Mouse (Mus musculus): ENCODE measurements around the gene A430033K04Rik. TPM values are rescaled to one million over a fixed set of nuclear protein-coding genes. Genes with fewer than 3 reads are reported as not detected.

Gene A430033K04Rik
- 15.4 and 16.2 TPM in 2 replicates for polyA plus RNA-seq (2015; fragmentation: Nextera tagmentation; extraction: Ambion mirVana)

DNA sequence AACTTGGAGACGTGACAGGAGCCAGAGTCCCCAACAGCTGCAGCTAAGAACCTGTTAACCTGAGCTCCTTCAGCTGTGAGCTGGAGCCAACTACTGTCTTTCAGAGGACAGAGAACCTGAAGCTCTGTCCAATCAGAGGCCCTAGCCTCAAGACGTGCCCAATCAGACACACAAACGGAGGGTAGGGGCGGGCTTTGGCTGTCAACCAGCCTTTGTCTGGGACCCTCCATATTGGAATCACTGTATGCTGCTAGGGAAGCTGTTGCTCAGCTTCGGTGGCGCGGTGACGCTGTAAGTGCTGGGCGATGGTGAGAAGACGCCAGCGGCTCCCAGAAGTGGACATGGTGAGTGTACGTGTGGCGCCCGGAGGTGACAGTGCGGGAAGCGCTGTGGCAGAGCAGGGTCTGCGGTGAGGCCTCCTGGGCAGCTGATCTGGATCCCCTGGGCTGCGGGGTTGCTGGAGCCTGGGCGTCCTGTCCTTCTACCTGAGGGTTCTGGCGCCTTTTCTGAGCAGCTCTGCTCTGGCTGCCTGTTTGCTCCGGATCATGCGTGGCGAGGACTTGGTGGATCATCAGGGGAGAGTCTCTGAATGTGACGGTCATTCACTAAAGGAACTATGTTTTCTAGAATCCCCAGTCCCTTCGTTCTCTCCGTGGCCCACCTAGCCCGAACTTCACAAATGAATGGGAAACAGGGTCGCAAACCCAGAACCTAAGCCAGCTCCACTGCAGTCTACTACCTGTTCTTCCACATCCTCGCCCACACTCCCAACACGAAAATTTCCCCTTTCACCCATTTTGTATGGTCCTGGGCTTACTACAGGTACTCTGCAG lies at the start of gene A430033K04Rik:
TSS of gene A430033K04Rik (plus strand) at position 215 of the 833 bp plus-strand sequence.
- ATAC-seq (ENCODE audit: insufficient number of reproducible peaks, low FRiP score, low TSS enrichment, low read depth), result peak; percentile 92
- 1% methylated on average over 30 of the region's 30 CpGs for WGBS
- peak within 1 kb of the TSS; percentile 59 for H3K4me2 ChIP-seq (replicated peaks)
- H3K9me3 ChIP-seq (replicated peaks), result peaks cover 4% of the 10 kb centered on the region; the same call in 1 of the 2 replicates
- H3K4me3 ChIP-seq (replicated peaks), result peak within 1 kb of the TSS; percentile 76
- peak within 1 kb of the TSS; percentile 90 for H3K27ac ChIP-seq (replicated peaks)
- H3K27me3 ChIP-seq, result no peaks in the 10 kb centered on the region
- peak within 1 kb of the TSS; percentile 80 for H3K9ac ChIP-seq
- peaks cover 25% of the 10 kb centered on the region for H3K4me1 ChIP-seq
- peaks cover 7% of the 10 kb centered on the region for H3K36me3 ChIP-seq

DNA sequence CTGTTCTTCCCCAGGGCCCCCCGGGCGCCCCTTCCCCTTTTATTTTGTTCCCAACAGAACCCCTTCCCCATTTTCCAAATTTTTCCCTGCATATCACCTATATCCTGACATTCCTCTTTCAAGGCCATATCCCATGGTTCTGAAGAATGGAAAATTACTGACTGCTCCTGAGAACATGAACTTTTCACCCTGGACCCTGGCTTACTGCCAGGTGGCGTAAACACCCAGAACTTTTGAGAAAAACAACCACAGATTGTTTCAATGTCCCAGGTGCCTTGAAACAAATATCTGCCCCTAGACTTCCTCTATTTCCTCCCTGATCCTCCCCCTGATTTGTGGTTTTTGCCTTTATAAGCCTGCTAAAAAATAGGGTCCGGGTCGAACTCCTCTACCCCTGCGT lies 35.3 kb upstream of the A430033K04Rik start:
- Histone ChIP-seq H3K9me3 (replicated peaks) (0 out of 2 replicates have a peak, but pooled peaks cover 3% of the 10 kb centered on the region), H3K27ac (replicated peaks) (no peak overlapping the region), H3K36me3 (no peaks in the 10 kb centered on the region), H3K27me3 (no peaks in the 10 kb centered on the region), H3K9ac (no peak overlapping the region), H3K4me2 (replicated peaks) (no peak overlapping the region), H3K4me3 (replicated peaks) (no peak overlapping the region), H3K4me1 (no peaks in the 10 kb centered on the region)
- 87% methylated on average over 6 of the region's 6 CpGs for whole genome bisulfite sequencing
- no peak for ATAC-seq (ENCODE audit: insufficient number of reproducible peaks, low FRiP score, low TSS enrichment, low read depth)

DNA sequence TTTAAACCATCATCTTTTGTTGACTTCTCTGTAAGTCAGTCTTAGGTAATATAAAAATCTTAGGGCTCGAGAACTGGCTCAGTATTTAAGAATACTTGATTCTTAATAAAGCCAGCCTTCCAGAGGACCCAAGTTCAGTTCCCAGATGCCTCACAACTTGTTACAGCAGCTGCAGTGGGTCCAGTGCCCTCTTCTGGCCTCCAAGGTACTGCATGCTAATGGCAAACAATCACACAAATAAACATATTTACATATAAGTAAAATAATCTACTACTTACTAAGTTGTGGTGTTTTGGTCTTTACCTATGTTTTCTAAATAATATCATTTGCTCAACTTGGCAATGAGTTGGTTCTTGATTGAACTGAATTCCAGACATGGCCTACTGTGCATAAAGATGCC lies 4.3 kb upstream of the A430033K04Rik start:
- Histone ChIP-seq H3K27me3 (no peaks in the 10 kb centered on the region), H3K9ac (no peak overlapping the region), H3K36me3 (peaks cover 52% of the 10 kb centered on the region), H3K4me1 (peaks cover 14% of the 10 kb centered on the region; the same call in 1 of the 2 replicates), H3K27ac (replicated peaks) (no peak overlapping the region), H3K9me3 (replicated peaks) (peaks cover 37% of the 10 kb centered on the region), H3K4me2 (replicated peaks) (peak overlapping the region; percentile 44), H3K4me3 (replicated peaks) (peak overlapping the region; percentile 80)
- WGBS, result 98% methylated on average over 1 of the region's 1 CpGs
- no peak for ATAC-seq (ENCODE audit: insufficient number of reproducible peaks, low FRiP score, low TSS enrichment, low read depth)

DNA sequence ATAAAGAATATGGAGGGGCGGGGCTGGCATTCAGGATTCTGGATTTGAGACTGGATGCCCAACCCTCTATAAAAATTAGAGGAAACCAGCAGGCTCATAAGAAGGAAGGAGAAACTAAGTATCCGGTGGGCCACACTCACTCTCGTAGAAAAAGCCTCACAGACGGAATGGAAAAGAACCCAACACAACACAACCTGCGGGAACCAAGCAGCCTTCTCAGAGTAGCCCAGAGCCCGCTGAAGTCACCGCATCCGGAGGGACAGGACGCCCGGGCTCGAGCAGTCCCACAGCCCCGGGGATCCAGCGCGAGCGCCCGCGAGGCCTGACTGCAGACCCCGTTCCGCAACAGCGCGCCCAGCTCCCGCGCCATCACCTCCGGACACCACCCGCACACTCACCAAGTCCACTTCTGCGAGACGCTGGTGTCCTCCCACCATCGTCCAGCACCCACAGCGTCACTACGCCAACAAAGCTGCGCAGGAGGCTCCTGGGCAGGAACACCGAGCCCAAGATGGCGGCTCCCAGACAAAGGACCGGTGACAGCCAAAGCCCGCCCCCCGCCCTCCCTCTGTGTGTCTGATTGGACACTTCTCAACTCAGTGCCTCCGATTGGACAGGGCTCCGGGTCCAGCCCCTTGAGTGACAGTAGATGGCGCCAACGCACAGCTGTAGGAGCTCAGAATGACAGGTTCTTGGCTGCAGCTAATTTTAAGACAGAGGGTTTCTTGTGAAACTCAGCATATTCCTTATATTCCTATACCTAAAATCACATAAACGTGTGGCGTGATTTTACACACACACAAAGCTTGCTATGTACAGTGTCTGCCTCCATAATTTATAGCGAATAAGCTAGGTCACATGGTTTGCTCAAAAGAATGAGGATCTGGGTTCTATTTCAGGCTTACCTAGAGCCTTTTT lies 3.2 kb upstream of the A430033K04Rik start, which contains the start of gene Zfp68:
TSS of gene Zfp68 (minus strand) at position 551 of the 918 bp plus-strand sequence.
- Histone ChIP-seq H3K36me3 (peaks cover 40% of the 10 kb centered on the region), H3K9me3 (replicated peaks) (peaks cover 27% of the 10 kb centered on the region), H3K4me3 (replicated peaks) (peak within 1 kb of the TSS; percentile 80), H3K4me1 (peaks cover 23% of the 10 kb centered on the region), H3K27me3 (no peaks in the 10 kb centered on the region), H3K9ac (peak within 1 kb of the TSS; percentile 88), H3K27ac (replicated peaks) (peak within 1 kb of the TSS; percentile 96), H3K4me2 (replicated peaks) (peak within 1 kb of the TSS; percentile 44)
- peak; percentile 96 for ATAC-seq (ENCODE audit: insufficient number of reproducible peaks, low FRiP score, low TSS enrichment, low read depth)
- under 1% methylated on average over 43 of the region's 43 CpGs for WGBS

DNA sequence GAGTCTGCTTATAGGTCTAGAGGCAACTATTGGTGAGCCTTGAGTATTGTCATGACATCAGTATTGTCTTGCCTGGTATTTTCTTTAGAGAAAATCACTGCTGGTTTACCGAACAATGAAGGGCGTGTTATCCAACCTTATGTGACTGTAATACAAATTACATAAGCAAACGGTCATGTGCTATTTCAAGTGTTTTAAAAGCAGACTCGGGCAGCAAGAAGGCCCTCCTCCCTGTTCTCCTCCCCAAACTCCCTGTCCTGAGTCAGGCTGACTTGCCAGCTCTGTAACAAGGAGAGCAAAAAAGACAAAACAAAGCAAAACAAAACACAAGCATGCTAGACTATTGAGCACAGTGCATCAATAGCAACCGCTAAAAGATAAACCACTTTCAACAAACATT lies 1.8 kb upstream of the A430033K04Rik start:
- no peak overlapping the region for H3K4me2 ChIP-seq (replicated peaks)
- H3K9ac ChIP-seq, result no peak overlapping the region
- ATAC-seq (ENCODE audit: insufficient number of reproducible peaks, low FRiP score, low TSS enrichment, low read depth), result no peak
- peaks cover 25% of the 10 kb centered on the region for H3K4me1 ChIP-seq
- 81% methylated on average over 5 of the region's 5 CpGs for WGBS
- peaks cover 27% of the 10 kb centered on the region for H3K36me3 ChIP-seq
- H3K9me3 ChIP-seq (replicated peaks), result peaks cover 21% of the 10 kb centered on the region
- H3K27ac ChIP-seq (replicated peaks), result 0 out of 2 replicates have a peak overlapping the region, but pooled peaks have one; percentile 6
- H3K27me3 ChIP-seq, result no peaks in the 10 kb centered on the region
- H3K4me3 ChIP-seq (replicated peaks), result no peak overlapping the region

DNA sequence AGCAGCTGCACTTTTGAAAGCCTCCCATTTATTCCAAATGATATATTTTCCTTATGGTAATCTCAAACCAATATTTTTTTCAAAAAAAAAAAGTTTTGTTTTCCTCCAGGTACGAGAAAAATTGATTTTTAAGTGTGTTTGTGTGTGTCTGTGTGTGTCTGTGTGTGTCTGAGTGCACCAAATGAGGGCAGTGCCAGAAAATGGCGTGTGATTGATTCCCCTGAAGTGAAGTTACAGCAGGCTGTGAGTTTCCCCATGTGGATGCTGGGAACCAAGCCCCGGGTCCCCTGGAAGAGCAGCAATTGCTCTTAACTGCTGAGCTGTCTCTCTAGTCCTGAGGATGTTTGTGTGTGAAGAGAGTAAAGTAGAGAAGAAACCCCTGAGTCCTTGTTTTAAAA lies 818 bp downstream of the A430033K04Rik start:
- ATAC-seq (ENCODE audit: insufficient number of reproducible peaks, low FRiP score, low TSS enrichment, low read depth), result no peak
- Histone ChIP-seq H3K4me1 (peaks cover 20% of the 10 kb centered on the region), H3K4me3 (replicated peaks) (peak overlapping the region; percentile 76), H3K9me3 (replicated peaks) (no peaks in the 10 kb centered on the region), H3K27me3 (no peaks in the 10 kb centered on the region), H3K36me3 (0 out of 2 replicates have a peak, but pooled peaks cover 1% of the 10 kb centered on the region), H3K9ac (peak overlapping the region; percentile 80), H3K27ac (replicated peaks) (peak overlapping the region; percentile 22; the same call in 1 of the 2 replicates), H3K4me2 (replicated peaks) (peak overlapping the region; percentile 59)
- 12% methylated on average over 3 of the region's 3 CpGs for WGBS

DNA sequence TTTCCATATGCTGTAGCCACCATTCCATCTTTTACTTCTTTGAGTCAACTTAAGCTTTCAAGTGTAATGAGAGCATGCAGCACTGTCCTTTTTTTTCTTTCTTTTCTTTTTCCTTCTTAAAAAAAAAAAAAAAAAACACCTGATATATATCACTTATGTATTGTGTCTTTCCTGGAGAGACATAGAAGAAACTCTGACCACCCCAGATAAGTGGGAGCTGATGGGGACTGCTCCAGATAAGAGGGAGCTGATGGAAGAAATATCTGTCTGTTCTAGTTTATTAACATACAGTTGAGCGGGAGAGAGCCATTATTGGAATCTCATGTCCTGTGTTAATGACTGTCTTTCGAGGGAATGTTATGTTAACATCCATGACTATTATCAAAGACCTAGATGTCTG lies 13.8 kb downstream of the A430033K04Rik start:
- H3K27ac ChIP-seq (replicated peaks), result no peak overlapping the region
- H3K9ac ChIP-seq, result no peak overlapping the region
- 93% methylated on average over 2 of the region's 2 CpGs for WGBS
- H3K4me3 ChIP-seq (replicated peaks), result no peak overlapping the region
- H3K36me3 ChIP-seq, result peaks cover 49% of the 10 kb centered on the region
- H3K27me3 ChIP-seq, result no peaks in the 10 kb centered on the region
- no peak overlapping the region for H3K4me2 ChIP-seq (replicated peaks)
- H3K9me3 ChIP-seq (replicated peaks), result no peaks in the 10 kb centered on the region
- ATAC-seq (ENCODE audit: insufficient number of reproducible peaks, low FRiP score, low TSS enrichment, low read depth), result no peak
- no peaks in the 10 kb centered on the region for H3K4me1 ChIP-seq

DNA sequence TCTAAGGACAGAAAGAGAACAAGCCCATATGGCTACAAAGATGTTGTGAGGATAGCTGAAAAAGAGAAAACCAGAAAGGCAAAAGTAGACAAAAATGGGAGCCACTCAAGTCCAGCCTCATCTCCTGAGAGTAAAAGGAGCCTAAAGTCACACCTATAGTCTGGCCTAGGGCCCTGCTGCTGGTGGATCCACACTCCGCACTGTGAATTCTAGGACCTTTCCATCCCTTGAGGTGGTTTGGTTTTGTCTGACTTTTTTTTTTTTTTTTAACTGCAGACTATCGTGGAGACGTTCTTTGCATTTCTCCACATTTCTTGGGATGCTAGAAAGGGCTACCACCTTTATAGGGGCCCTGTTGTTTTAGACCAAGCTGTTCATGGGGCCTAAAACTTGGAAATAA lies 18.4 kb downstream of the A430033K04Rik start:
- Histone ChIP-seq H3K36me3 (peaks cover 65% of the 10 kb centered on the region), H3K27me3 (no peaks in the 10 kb centered on the region), H3K9me3 (replicated peaks) (no peaks in the 10 kb centered on the region), H3K4me3 (replicated peaks) (no peak overlapping the region), H3K27ac (replicated peaks) (no peak overlapping the region), H3K9ac (no peak overlapping the region), H3K4me1 (no peaks in the 10 kb centered on the region), H3K4me2 (replicated peaks) (no peak overlapping the region)
- no peak for ATAC-seq (ENCODE audit: insufficient number of reproducible peaks, low FRiP score, low TSS enrichment, low read depth)
- 89% methylated on average over 3 of the region's 3 CpGs for whole genome bisulfite sequencing

DNA sequence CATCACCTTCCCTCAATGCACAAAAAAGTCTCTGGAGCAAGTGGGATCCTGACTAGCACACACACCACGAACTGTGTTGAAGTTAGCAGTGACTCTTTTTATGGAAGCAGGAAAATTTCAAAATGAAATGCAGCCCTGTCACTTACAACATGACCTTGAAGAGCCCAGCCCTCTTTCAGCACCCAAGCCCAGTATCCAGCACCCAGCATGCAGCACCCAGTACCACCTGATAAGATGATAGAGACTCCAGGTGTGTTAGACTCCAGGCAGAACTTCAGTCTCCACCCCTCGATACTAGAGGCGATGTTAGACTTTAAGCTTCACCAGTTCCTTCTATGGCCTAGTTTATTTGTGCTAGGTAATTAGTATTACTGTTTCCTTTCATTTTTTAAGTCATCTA lies 19.1 kb downstream of the A430033K04Rik start:
- WGBS, result 97% methylated on average over 3 of the region's 3 CpGs
- no peak for ATAC-seq (ENCODE audit: insufficient number of reproducible peaks, low FRiP score, low TSS enrichment, low read depth)
- H3K36me3 ChIP-seq, result peaks cover 65% of the 10 kb centered on the region

DNA sequence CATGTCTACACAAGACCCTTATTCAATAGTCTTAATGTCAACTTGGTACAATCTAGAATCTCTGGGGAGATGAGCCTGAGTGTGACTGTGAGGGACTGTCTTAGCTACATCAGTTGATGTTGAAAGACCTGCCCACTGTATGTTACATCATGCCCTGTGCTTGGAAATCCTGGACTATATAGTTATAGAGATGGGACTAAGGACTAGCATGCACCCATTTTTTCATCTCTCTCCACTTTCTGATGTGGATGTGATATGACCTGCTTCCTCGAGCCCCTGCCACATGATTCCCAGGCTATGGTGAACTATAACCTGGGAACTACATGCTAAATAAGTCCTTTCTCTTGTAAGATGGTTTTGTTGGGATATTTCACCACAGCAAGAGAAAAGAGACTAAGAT lies 30.3 kb downstream of the A430033K04Rik start:
- Histone ChIP-seq H3K4me3 (replicated peaks) (no peak overlapping the region), H3K36me3 (peaks cover 22% of the 10 kb centered on the region), H3K4me1 (no peaks in the 10 kb centered on the region), H3K9me3 (replicated peaks) (no peaks in the 10 kb centered on the region), H3K4me2 (replicated peaks) (no peak overlapping the region), H3K9ac (no peak overlapping the region), H3K27ac (replicated peaks) (no peak overlapping the region), H3K27me3 (no peaks in the 10 kb centered on the region)
- no peak for ATAC-seq (ENCODE audit: insufficient number of reproducible peaks, low FRiP score, low TSS enrichment, low read depth)
- 90% methylated on average over 1 of the region's 1 CpGs for WGBS

More for the DNA sequence above, 19.1 kb downstream of the A430033K04Rik start:
- Histone ChIP-seq H3K4me2 (replicated peaks) (no peak overlapping the region), H3K27me3 (no peaks in the 10 kb centered on the region), H3K27ac (replicated peaks) (no peak overlapping the region), H3K9me3 (replicated peaks) (no peaks in the 10 kb centered on the region), H3K4me3 (replicated peaks) (no peak overlapping the region), H3K9ac (no peak overlapping the region), H3K4me1 (no peaks in the 10 kb centered on the region)

All from embryonic facial prominence, embryonic 15.5 days (tissue).